Mouse (Mus musculus) kidney, embryonic 15.5 days (tissue): ENCODE results near the gene Cacnb4. TPM values are rescaled to one million over a fixed set of nuclear protein-coding genes. Genes with fewer than 3 reads are reported as not detected.

ENCODE experiments used
- ATAC-seq: fragments of 200-750 bp; cut with Nextera tagmentation; replicated peaks from 2 replicates; pipeline ENCODE4 v1.8.0; 2017; ENCODE audit warnings: moderate TSS enrichment; ENCODE audit not compliant: low FRiP score
- H3K27ac ChIP-seq: fragments of 300-500 bp; sonication (generic); 2 replicates; pipeline ENCODE4 v1.5.1; 2015; ENCODE audit warnings: mild to moderate bottlenecking, inconsistent platforms
- H3K27me3 ChIP-seq: fragments of 300-500 bp; sonication (generic); 2 replicates; pipeline ENCODE4 v1.6.1; 2015; ENCODE audit warnings: inconsistent platforms
- H3K36me3 ChIP-seq: fragments of 300-500 bp; sonication (generic); 2 replicates; pipeline ENCODE4 v1.6.1; 2015; ENCODE audit warnings: inconsistent platforms
- H3K4me1 ChIP-seq: fragments of 300-500 bp; sonication (generic); 2 replicates; pipeline ENCODE4 v1.6.1; 2015; ENCODE audit warnings: inconsistent platforms
- H3K4me2 ChIP-seq: fragments of 300-500 bp; sonication (generic); 2 replicates; pipeline ENCODE4 v1.6.1; 2015; ENCODE audit warnings: moderate library complexity, mild to moderate bottlenecking, inconsistent platforms
- H3K4me3 ChIP-seq: fragments of 300-500 bp; sonication (generic); replicated peaks from 2 replicates; pipeline ENCODE4 v1.5.1; 2015; ENCODE audit warnings: mild to moderate bottlenecking, inconsistent platforms
- H3K9ac ChIP-seq: fragments of 300-500 bp; sonication (generic); 2 replicates; pipeline ENCODE4 v1.6.1; 2015; ENCODE audit warnings: mild to moderate bottlenecking, inconsistent platforms
- H3K9me3 ChIP-seq: fragments of 300-500 bp; sonication (generic); replicated peaks from 2 replicates; pipeline ENCODE4 v1.6.1; 2016; ENCODE audit warnings: inconsistent platforms
- WGBS: fragments of 180-500 bp; shearing (Covaris S2); methylation state at CpG from one replicate; pipeline ENCODE4 v1.1.7; 2015; ENCODE audit warnings: mixed read lengths; 5-methylcytosine and 5-hydroxymethylcytosine counted together
- polyA plus RNA-seq: library from polyadenylated mRNA; unstranded; fragments of >200 nt; fragmentation: Nextera tagmentation; extraction: Ambion mirVana; gene quantifications from 2 replicates; pipeline ENCODE4 v1.2.1, GENCODE M21; 2015

Cacnb4 gene
- polyA plus RNA-seq, 1 experiment from 2014 or later = 3.7 TPM

DNA sequence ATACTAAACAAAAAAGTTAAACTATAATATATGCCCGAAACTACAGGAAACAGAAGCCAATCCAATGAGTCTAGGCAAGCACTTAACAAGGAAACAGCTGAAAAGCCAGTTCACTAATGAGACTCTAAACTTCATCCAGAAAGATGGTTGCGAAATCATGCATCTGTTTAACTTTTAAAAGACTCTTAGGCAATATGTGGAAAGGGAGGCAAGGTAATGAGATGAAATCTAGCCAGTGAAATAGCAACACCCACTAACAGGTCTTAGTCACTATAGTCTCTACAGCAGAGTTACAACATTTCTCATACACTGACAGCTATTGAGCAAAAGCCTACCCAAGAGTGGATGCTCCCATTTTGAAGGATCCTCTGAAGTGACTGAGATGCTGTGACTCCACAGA lies 74.4 kb downstream of the Cacnb4 start:
- Histone ChIP-seq H3K4me1 (no peaks in the 10 kb centered on the region), H3K9ac (no peak overlapping the region), H3K4me3 (no peak overlapping the region), H3K27ac (no peak overlapping the region), H3K9me3 (no peaks in the 10 kb centered on the region), H3K36me3 (no peaks in the 10 kb centered on the region), H3K4me2 (no peak overlapping the region), H3K27me3 (no peaks in the 10 kb centered on the region)
- ATAC-seq = no peak
- WGBS = 81% methylated on average over 2 of the region's 2 CpGs

DNA sequence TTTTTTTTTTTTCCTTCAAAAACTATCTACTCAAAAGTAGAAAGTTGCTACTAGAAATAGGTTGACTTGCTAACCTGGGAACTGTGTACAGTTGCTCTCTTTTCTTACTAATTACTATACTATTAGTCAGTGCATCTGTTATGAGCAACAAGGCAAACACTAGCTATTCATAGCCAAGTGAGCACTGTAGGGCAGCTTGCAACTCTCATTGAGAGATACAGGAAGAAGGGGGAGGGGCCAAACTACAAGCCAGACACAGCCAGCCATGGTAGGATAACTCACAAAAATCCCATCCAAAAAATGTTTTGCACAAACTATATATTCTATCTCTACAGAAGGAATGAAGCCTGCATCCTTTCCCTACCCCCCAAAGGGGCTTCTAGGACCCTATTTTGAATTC lies 79.1 kb downstream of the Cacnb4 start:
- H3K4me3 ChIP-seq = no peak overlapping the region
- H3K9ac ChIP-seq = no peak overlapping the region
- ATAC-seq = no peak

DNA sequence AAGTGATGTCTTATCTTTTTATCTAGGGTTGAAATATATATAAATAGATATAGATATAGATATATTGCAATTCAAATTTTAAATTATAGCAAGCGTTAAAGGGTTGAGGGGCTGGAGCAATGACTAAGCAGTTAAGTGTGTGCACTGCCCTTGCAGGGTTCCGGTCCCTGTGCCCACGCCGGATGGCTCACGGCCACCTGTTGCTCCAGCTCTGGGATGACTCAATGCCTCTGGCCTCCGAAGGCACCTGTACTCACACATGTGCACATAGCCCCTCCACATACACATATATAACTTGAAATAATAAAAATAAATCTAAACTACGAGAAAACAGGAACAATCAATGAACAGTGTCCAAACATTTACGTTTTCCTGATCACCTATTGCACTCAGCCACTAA lies 82.8 kb downstream of the Cacnb4 start:
- Histone ChIP-seq H3K9me3 (no peaks in the 10 kb centered on the region), H3K4me2 (no peak overlapping the region), H3K4me3 (no peak overlapping the region), H3K36me3 (no peaks in the 10 kb centered on the region), H3K9ac (no peak overlapping the region), H3K4me1 (peaks cover 11% of the 10 kb centered on the region; the same call in 1 of the 2 replicates), H3K27me3 (no peaks in the 10 kb centered on the region), H3K27ac (no peak overlapping the region)
- WGBS = 91% methylated on average over 8 of the region's 8 CpGs
- ATAC-seq = no peak

More for the DNA sequence above, 79.1 kb downstream of the Cacnb4 start:
- Histone ChIP-seq H3K9me3 (no peaks in the 10 kb centered on the region), H3K27me3 (no peaks in the 10 kb centered on the region), H3K4me2 (no peak overlapping the region), H3K4me1 (no peaks in the 10 kb centered on the region), H3K36me3 (no peaks in the 10 kb centered on the region), H3K27ac (no peak overlapping the region)

DNA sequence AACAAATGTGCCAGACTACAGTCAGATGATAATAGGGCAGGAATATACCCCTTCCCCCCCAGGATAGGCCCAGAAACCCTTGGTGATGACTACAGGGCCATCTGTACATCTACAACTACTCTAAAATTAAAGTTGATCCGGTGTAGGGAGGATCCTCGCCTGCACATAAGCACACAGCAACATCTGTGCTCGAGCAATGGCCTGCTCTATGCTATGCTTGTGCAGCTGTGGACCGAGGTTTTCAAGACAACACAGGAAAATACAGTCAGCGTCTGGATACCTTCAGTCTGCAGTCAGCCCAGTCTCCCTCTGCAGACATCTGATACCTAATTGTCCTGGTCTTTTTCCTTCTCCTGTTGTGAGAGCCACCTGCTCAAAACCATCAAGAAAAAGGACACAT lies 83.4 kb downstream of the Cacnb4 start:
- peak; percentile 22; the same call in 1 of the 2 replicates for ATAC-seq
- 50% methylated on average over 5 of the region's 5 CpGs for WGBS
- no peak overlapping the region for H3K9ac ChIP-seq
- no peaks in the 10 kb centered on the region for H3K36me3 ChIP-seq
- no peak overlapping the region for H3K4me2 ChIP-seq
- no peak overlapping the region for H3K27ac ChIP-seq
- H3K9me3 ChIP-seq = no peaks in the 10 kb centered on the region
- peaks cover 11% of the 10 kb centered on the region; the same call in 1 of the 2 replicates for H3K4me1 ChIP-seq
- no peak overlapping the region for H3K4me3 ChIP-seq
- no peaks in the 10 kb centered on the region for H3K27me3 ChIP-seq

DNA sequence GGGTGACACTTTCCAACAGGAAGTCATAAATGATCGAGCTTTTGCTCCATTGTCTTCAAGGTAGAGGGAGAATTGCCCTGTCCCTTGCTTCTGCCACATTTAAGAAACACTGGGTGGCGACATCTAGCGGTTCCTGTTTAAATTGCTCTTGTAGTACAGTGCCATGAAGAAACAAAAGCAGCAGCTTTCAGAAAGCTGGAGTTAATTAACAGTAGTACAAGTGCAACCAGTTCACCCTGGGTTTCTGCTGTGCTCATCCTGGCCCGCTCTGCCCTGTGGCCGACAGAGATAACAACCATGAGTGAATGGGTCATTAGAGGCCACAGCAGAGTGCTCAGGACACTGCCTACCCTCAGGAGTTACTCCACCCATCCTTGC lies 85.7 kb downstream of the Cacnb4 start:
- Histone ChIP-seq H3K4me3 (no peak overlapping the region), H3K9me3 (no peaks in the 10 kb centered on the region), H3K27me3 (no peaks in the 10 kb centered on the region), H3K4me2 (0 out of 2 replicates have a peak overlapping the region, but pooled peaks have one; percentile 23), H3K4me1 (peaks cover 11% of the 10 kb centered on the region; the same call in 1 of the 2 replicates), H3K27ac (no peak overlapping the region), H3K9ac (no peak overlapping the region), H3K36me3 (no peaks in the 10 kb centered on the region)
- WGBS = 2% methylated on average over 5 of the region's 5 CpGs
- peak; percentile 82 for ATAC-seq

DNA sequence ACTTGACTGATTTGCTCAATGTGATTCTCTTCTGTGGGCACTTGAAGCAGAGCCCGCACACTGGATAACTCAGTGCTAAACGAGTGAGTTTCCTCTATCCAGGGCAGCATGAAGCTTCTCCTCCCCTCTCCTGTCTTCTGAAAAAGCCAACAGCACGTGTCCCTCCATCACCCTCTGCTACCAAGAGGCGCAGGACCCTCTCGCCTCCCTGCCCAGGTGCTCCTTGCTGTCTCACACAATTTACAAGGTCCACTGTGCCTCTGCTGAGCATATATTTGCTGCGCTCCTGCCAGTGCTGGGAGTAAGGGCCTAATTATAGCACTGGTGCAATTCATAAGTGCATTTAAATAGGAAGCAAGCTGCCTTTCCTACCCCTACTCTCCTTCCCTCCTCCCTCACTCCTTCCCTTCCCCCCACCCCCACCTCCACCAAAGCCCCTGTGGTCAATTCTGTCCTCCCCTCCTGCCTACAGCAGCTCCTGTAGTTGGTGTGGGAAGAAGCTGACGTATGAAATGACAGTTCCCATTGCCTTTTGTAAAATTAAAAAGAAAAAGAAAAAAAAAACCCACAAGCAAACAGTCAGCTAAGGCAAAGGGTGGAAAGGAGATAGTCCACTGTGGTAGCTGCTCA lies 86.2 kb downstream of the Cacnb4 start:
- no peak overlapping the region for H3K4me3 ChIP-seq
- 0 out of 2 replicates have a peak overlapping the region, but pooled peaks have one; percentile 23 for H3K4me2 ChIP-seq
- no peaks in the 10 kb centered on the region for H3K9me3 ChIP-seq
- peaks cover 11% of the 10 kb centered on the region; the same call in 1 of the 2 replicates for H3K4me1 ChIP-seq
- 56% methylated on average over 7 of the region's 7 CpGs for WGBS
- H3K36me3 ChIP-seq = no peaks in the 10 kb centered on the region
- no peak overlapping the region for H3K27ac ChIP-seq
- H3K9ac ChIP-seq = no peak overlapping the region
- H3K27me3 ChIP-seq = no peaks in the 10 kb centered on the region
- no peak for ATAC-seq

DNA sequence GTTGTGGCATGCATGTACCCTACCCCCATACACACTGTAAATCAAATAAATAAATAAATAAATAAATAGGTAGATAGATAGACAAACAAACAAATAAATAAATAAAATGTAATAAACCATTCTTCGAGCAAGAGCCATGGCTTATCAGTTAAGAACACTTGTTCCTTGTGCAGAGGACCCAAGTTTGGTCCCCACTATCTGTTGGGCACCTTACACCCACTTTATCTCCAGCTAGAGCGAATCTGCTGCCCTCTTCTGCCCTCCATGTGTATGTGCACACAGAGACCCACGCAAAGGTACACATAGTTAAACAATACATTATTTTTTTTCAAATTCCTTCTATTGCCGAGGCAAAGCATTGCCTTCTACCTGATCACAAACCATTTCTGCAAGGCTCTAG lies 87.1 kb downstream of the Cacnb4 start:
- Histone ChIP-seq H3K27ac (no peak overlapping the region), H3K27me3 (no peaks in the 10 kb centered on the region), H3K36me3 (no peaks in the 10 kb centered on the region), H3K4me1 (peaks cover 11% of the 10 kb centered on the region; the same call in 1 of the 2 replicates), H3K9me3 (no peaks in the 10 kb centered on the region), H3K9ac (no peak overlapping the region), H3K4me3 (no peak overlapping the region), H3K4me2 (no peak overlapping the region)
- no peak for ATAC-seq
- WGBS = 96% methylated on average over 4 of the region's 4 CpGs

DNA sequence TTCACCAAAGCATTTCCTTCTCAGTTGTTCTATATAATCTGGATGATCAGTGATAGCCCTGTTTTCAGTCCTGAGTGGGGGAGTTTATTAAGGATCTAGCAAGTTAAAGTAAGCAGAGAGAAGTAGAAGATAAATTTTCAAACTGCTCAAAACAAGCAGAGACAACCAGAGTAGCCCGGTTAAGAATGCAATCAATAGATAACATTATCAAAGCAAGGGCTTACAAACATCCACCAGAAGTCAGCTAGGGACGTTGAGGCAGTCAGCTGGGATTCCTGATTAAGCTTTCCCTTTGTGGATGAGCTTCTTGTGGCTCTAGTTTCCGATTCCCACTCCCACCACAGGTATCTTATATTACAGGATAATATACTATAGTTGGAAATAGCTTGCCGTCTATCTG lies 91.2 kb downstream of the Cacnb4 start:
- Histone ChIP-seq H3K36me3 (no peaks in the 10 kb centered on the region), H3K4me1 (peaks cover 2% of the 10 kb centered on the region), H3K4me2 (no peak overlapping the region), H3K9me3 (no peaks in the 10 kb centered on the region), H3K4me3 (no peak overlapping the region), H3K27me3 (no peaks in the 10 kb centered on the region), H3K27ac (no peak overlapping the region), H3K9ac (no peak overlapping the region)
- 74% methylated on average over 4 of the region's 4 CpGs for WGBS
- ATAC-seq = no peak

DNA sequence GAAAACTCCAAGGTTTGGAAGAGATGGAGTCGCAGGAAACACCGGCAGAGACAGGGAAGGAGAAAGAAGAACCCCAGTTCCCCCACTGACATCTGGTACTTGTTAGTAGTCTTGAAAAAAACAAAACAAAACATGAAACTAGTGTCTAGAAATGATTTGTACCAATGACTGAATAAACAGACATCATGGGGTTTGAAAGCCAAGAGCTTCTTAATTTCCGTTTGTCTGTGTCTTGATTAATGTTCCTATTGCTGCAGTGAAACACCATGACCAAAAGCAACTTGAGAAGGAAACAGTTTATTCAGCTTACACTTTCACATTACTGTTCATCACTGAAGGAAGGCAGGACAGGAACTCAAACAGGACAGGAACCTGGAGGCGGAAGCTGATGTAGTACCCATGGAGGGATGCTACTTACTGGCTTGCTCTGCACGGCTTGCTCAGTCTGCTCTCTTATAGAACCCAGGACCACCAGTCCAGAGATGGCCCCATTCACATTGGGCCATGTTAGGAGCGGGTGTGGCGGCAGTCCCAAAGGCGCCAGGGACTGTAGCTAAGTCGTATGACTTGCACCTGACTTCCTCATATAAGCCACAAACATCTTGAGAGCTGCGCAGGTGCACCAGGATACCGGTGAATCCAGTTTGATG lies 95.4 kb downstream of the Cacnb4 start:
- no peak overlapping the region for H3K9ac ChIP-seq
- H3K4me1 ChIP-seq = peaks cover 8% of the 10 kb centered on the region; the same call in 1 of the 2 replicates
- H3K4me2 ChIP-seq = no peak overlapping the region
- H3K9me3 ChIP-seq = no peaks in the 10 kb centered on the region
- 72% methylated on average over 10 of the region's 11 CpGs for WGBS
- peak; percentile 64 for ATAC-seq
- H3K27ac ChIP-seq = peak overlapping the region; percentile 56
- H3K4me3 ChIP-seq = no peak overlapping the region
- no peaks in the 10 kb centered on the region for H3K27me3 ChIP-seq
- H3K36me3 ChIP-seq = no peaks in the 10 kb centered on the region

DNA sequence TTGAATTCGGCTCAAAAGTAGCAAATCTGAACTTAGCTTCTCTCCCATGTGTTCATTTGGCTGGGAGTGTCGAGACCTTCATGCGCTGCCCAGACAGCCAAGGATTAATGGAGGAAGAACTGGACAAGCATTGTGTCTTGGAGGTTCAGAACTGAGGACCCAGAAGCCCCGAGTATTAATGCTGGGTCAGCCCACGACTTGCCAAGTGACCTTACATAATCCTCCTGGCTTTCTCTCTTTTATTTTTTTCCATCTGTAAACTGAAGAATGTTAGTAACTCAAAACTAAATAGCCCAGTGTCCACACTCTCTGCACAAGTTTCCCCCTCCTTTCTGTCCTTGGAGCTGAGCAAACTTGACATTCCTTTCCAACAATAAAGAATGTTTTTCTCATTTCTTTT lies 95.9 kb downstream of the Cacnb4 start:
- H3K27me3 ChIP-seq = no peaks in the 10 kb centered on the region
- peak; percentile 69 for ATAC-seq
- H3K4me1 ChIP-seq = peaks cover 8% of the 10 kb centered on the region; the same call in 1 of the 2 replicates
- H3K36me3 ChIP-seq = no peaks in the 10 kb centered on the region
- peak overlapping the region; percentile 54 for H3K27ac ChIP-seq
- no peak overlapping the region for H3K4me3 ChIP-seq
- no peak overlapping the region for H3K4me2 ChIP-seq
- no peak overlapping the region for H3K9ac ChIP-seq
- 41% methylated on average over 5 of the region's 5 CpGs for WGBS
- no peaks in the 10 kb centered on the region for H3K9me3 ChIP-seq

DNA sequence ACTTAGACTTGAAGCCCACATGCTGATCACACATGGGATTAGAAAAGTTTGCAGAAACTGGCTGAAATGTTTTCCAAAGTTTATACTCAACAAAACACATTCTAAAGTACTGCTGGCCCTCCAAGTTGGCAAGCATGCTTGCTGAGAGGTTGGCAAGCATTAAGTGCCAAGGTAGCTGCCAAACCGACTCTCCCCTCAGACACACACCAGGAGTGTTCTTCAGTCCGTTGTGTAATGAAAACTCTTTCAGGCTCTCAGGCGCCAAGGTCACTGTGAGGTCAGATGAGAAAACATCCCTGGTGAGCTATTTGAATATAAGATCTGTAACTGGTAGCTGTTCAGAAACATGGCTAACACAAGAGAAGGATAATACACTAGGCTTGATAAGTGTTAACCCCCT lies 97.8 kb downstream of the Cacnb4 start:
- ATAC-seq = no peak
- no peaks in the 10 kb centered on the region for H3K36me3 ChIP-seq
- peaks cover 8% of the 10 kb centered on the region; the same call in 1 of the 2 replicates for H3K4me1 ChIP-seq
- no peaks in the 10 kb centered on the region for H3K9me3 ChIP-seq
- no peak overlapping the region for H3K9ac ChIP-seq
- no peak overlapping the region for H3K4me3 ChIP-seq
- H3K27me3 ChIP-seq = no peaks in the 10 kb centered on the region
- no peak overlapping the region for H3K4me2 ChIP-seq
- H3K27ac ChIP-seq = no peak overlapping the region
- WGBS = 39% methylated on average over 3 of the region's 3 CpGs

DNA sequence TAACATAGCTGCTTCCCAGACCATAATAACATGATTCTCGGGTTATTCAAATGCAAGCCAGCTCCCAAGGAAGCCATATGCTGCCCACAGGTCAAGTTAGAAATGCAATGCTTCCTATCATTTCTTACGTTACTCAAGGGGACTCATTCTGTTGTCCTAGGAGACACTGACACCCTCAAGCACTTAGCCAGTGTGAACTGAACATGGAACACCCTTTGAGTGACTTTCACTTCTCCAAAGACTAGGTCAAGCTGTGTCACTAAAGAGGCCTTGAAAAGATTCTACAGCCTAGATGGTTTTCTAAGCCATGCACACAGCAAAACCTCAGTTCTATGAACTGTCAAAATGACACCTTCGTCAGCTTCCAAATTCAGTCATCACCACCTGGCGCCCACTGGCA lies 98.9 kb downstream of the Cacnb4 start:
- no peak for ATAC-seq
- WGBS = 74% methylated on average over 4 of the region's 4 CpGs
- Histone ChIP-seq H3K27ac (no peak overlapping the region), H3K4me1 (peaks cover 8% of the 10 kb centered on the region; the same call in 1 of the 2 replicates), H3K4me3 (no peak overlapping the region), H3K36me3 (no peaks in the 10 kb centered on the region), H3K9me3 (no peaks in the 10 kb centered on the region), H3K4me2 (no peak overlapping the region), H3K9ac (no peak overlapping the region), H3K27me3 (no peaks in the 10 kb centered on the region)
